Mouse (Mus musculus): ENCODE measurements around the gene Myo1a.

DNA sequence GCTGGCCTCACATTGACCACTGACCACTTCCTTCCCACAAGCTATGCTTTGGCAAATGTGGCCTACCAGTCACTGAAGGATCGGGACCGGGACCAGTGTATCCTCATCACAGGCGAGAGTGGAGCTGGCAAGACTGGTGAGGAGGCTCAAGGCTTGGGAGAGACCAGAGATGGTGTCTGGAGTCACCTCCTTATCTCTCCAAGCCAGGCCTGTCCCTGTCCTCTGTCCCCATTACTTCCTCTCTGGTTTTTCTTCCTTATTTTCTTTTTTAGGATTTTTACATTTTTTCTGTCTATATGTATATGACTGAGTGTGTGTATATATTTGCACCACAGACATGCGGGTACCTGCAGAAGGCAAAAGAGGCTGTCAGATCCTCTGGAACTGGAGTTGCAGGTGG lies 813 bp downstream of the Myo1a start:
- TF ChIP-seq CTCF (IDR thresholded peaks at IDR 0.05; ENCODE audit: borderline replicate concordance, insufficient read depth, low read length) (no peak), POLR2A (IDR thresholded peaks at IDR 0.05; ENCODE audit: low read depth, low read length) (no peak)

Measured in embryonic fibroblast, embryonic 13.5 days (primary cell).